Mouse (Mus musculus): ENCODE measurements at regions not wholly inside any gene's neighbourhood (a gene's known extent, or its start where the extent isn't known, plus 50 kb on each side); places are given as distances from the start of the nearest gene placed in this dataset.

DNA sequence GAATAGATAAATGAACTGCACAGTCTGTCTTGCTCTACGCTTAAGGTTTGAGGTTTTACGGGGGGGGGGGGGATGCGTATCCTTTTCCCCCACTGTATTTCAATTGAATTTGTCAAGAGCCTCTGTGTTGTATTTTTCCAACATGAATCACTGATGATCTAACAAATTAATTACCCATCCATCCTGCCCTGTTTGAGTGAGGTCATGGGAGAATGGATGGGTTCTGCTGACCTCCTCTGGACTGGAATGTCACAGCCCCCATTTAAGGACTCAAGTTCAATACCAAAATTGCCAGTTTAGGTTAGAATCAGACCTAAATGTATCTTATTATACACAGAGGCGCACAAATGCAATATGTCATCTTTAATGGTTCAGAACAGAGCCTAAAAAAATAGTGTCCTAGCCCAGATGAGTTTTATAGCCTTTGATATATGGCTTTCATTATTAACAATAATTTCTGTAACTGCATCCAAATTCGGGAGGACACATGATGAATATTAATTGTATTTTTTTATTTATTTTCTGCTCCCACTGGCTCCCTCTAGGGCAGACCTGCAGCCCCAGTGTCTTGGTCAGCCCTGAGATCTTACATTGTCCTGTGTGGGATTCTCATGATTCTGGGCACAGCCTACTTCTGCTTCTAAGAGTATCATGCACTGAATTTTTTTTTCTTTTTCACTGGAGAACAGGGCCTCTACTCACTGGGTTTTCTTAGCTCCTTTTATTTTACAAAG lies 288.2 kb upstream of the Zfp703 start:
- TF ChIP-seq POLR2A (IDR thresholded peaks at IDR 0.05; ENCODE audit: borderline replicate concordance, low read depth, low read length) (no peak), CTCF (IDR thresholded peaks at IDR 0.05; ENCODE audit: low read depth, low read length) (no peak)
